Mouse (Mus musculus) kidney, embryonic 15.5 days (tissue): ENCODE results near the gene Pdpk1. TPM values are rescaled to one million over a fixed set of nuclear protein-coding genes. Genes with fewer than 3 reads are reported as not detected.

ENCODE experiments used
- ATAC-seq: fragments of 200-750 bp; cut with Nextera tagmentation; replicated peaks from 2 replicates; pipeline ENCODE4 v1.8.0; 2017; ENCODE audit warnings: moderate TSS enrichment; ENCODE audit not compliant: low FRiP score
- H3K27ac ChIP-seq: fragments of 300-500 bp; sonication (generic); 2 replicates; pipeline ENCODE4 v1.5.1; 2015; ENCODE audit warnings: mild to moderate bottlenecking, inconsistent platforms
- H3K27me3 ChIP-seq: fragments of 300-500 bp; sonication (generic); 2 replicates; pipeline ENCODE4 v1.6.1; 2015; ENCODE audit warnings: inconsistent platforms
- H3K36me3 ChIP-seq: fragments of 300-500 bp; sonication (generic); 2 replicates; pipeline ENCODE4 v1.6.1; 2015; ENCODE audit warnings: inconsistent platforms
- H3K4me1 ChIP-seq: fragments of 300-500 bp; sonication (generic); 2 replicates; pipeline ENCODE4 v1.6.1; 2015; ENCODE audit warnings: inconsistent platforms
- H3K4me2 ChIP-seq: fragments of 300-500 bp; sonication (generic); 2 replicates; pipeline ENCODE4 v1.6.1; 2015; ENCODE audit warnings: moderate library complexity, mild to moderate bottlenecking, inconsistent platforms
- H3K4me3 ChIP-seq: fragments of 300-500 bp; sonication (generic); replicated peaks from 2 replicates; pipeline ENCODE4 v1.5.1; 2015; ENCODE audit warnings: mild to moderate bottlenecking, inconsistent platforms
- H3K9ac ChIP-seq: fragments of 300-500 bp; sonication (generic); 2 replicates; pipeline ENCODE4 v1.6.1; 2015; ENCODE audit warnings: mild to moderate bottlenecking, inconsistent platforms
- H3K9me3 ChIP-seq: fragments of 300-500 bp; sonication (generic); replicated peaks from 2 replicates; pipeline ENCODE4 v1.6.1; 2016; ENCODE audit warnings: inconsistent platforms
- WGBS: fragments of 180-500 bp; shearing (Covaris S2); methylation state at CpG from one replicate; pipeline ENCODE4 v1.1.7; 2015; ENCODE audit warnings: mixed read lengths; 5-methylcytosine and 5-hydroxymethylcytosine counted together
- polyA plus RNA-seq: library from polyadenylated mRNA; unstranded; fragments of >200 nt; fragmentation: Nextera tagmentation; extraction: Ambion mirVana; gene quantifications from 2 replicates; pipeline ENCODE4 v1.2.1, GENCODE M21; 2015

Pdpk1 gene
- 35.0 and 36.4 TPM in 2 replicates for polyA plus RNA-seq

GRCm38 (mm10) chr17:24150824-24151223 lies at the start of gene Pdpk1:
Gene Pdpk1, minus strand, starts transcription at chr17:24150924.
- H3K27ac ChIP-seq = no peak within 1 kb of the TSS
- H3K9me3 ChIP-seq = no peaks in the 10 kb centered on the region
- H3K9ac ChIP-seq = peak within 1 kb of the TSS; percentile 43; the same call in 1 of the 2 replicates
- peak within 1 kb of the TSS; percentile 83 for H3K4me2 ChIP-seq
- H3K36me3 ChIP-seq = peaks cover 7% of the 10 kb centered on the region; the same call in 1 of the 2 replicates
- no peaks in the 10 kb centered on the region for H3K27me3 ChIP-seq
- 82% methylated on average over 2 of the region's 2 CpGs for WGBS
- H3K4me1 ChIP-seq = peaks cover 13% of the 10 kb centered on the region
- peak within 1 kb of the TSS; percentile 48 for H3K4me3 ChIP-seq
- no peak for ATAC-seq

GRCm38 (mm10) chr17:24199741-24200140 lies 49.0 kb upstream of the Pdpk1 start:
- Histone ChIP-seq H3K4me1 (peaks cover 24% of the 10 kb centered on the region), H3K4me3 (no peak overlapping the region), H3K27ac (no peak overlapping the region), H3K9me3 (no peaks in the 10 kb centered on the region), H3K36me3 (no peaks in the 10 kb centered on the region), H3K9ac (0 out of 2 replicates have a peak overlapping the region, but pooled peaks have one; percentile 12), H3K4me2 (no peak overlapping the region), H3K27me3 (no peaks in the 10 kb centered on the region)
- WGBS = 55% methylated on average over 4 of the region's 4 CpGs
- 0 out of 2 replicates have a peak, but pooled peaks have one; percentile 38 for ATAC-seq

- Histone ChIP-seq H3K27ac (no peak overlapping the region), H3K4me1 (peaks cover 19% of the 10 kb centered on the region), H3K4me2 (no peak overlapping the region), H3K9me3 (no peaks in the 10 kb centered on the region), H3K36me3 (no peaks in the 10 kb centered on the region), H3K4me3 (no peak overlapping the region), H3K27me3 (no peaks in the 10 kb centered on the region), H3K9ac (no peak overlapping the region)
- ATAC-seq = no peak
- WGBS = 94% methylated on average over 4 of the region's 4 CpGs
Measured at GRCm38 (mm10) chr17:24199252-24199651, 48.5 kb upstream of the Pdpk1 start.

GRCm38 (mm10) chr17:24197032-24197824 lies 46.5 kb upstream of the Pdpk1 start:
- no peak for ATAC-seq
- Histone ChIP-seq H3K4me2 (no peak overlapping the region), H3K9me3 (no peaks in the 10 kb centered on the region), H3K36me3 (no peaks in the 10 kb centered on the region), H3K4me3 (no peak overlapping the region), H3K4me1 (peaks cover 8% of the 10 kb centered on the region), H3K27ac (no peak overlapping the region), H3K9ac (no peak overlapping the region), H3K27me3 (no peaks in the 10 kb centered on the region)
- WGBS = 73% methylated on average over 15 of the region's 15 CpGs

GRCm38 (mm10) chr17:24195349-24195748 lies 44.6 kb upstream of the Pdpk1 start:
- no peaks in the 10 kb centered on the region for H3K36me3 ChIP-seq
- H3K4me3 ChIP-seq = no peak overlapping the region
- WGBS = 57% methylated on average over 2 of the region's 2 CpGs

GRCm38 (mm10) chr17:24193769-24194168 lies 43.0 kb upstream of the Pdpk1 start:
- Histone ChIP-seq H3K27me3 (no peaks in the 10 kb centered on the region), H3K4me3 (no peak overlapping the region), H3K36me3 (peaks cover under 1% of the 10 kb centered on the region; the same call in 1 of the 2 replicates), H3K27ac (no peak overlapping the region), H3K4me1 (no peaks in the 10 kb centered on the region), H3K9ac (no peak overlapping the region), H3K9me3 (no peaks in the 10 kb centered on the region), H3K4me2 (no peak overlapping the region)
- 81% methylated on average over 5 of the region's 5 CpGs for WGBS
- ATAC-seq = no peak

More at GRCm38 (mm10) chr17:24195349-24195748, 44.6 kb upstream of the Pdpk1 start:
- no peak overlapping the region for H3K9ac ChIP-seq
- peaks cover 8% of the 10 kb centered on the region for H3K4me1 ChIP-seq
- no peaks in the 10 kb centered on the region for H3K9me3 ChIP-seq
- H3K27ac ChIP-seq = no peak overlapping the region
- ATAC-seq = no peak
- H3K27me3 ChIP-seq = no peaks in the 10 kb centered on the region
- H3K4me2 ChIP-seq = no peak overlapping the region

GRCm38 (mm10) chr17:24193268-24193667 lies 42.5 kb upstream of the Pdpk1 start:
- peaks cover 5% of the 10 kb centered on the region; the same call in 1 of the 2 replicates for H3K36me3 ChIP-seq
- H3K27me3 ChIP-seq = no peaks in the 10 kb centered on the region
- H3K4me1 ChIP-seq = no peaks in the 10 kb centered on the region
- no peak overlapping the region for H3K27ac ChIP-seq
- no peak for ATAC-seq
- no peak overlapping the region for H3K4me3 ChIP-seq
- no peaks in the 10 kb centered on the region for H3K9me3 ChIP-seq
- H3K4me2 ChIP-seq = no peak overlapping the region
- H3K9ac ChIP-seq = no peak overlapping the region
- WGBS = 87% methylated on average over 8 of the region's 8 CpGs

GRCm38 (mm10) chr17:24192848-24193247 lies 42.1 kb upstream of the Pdpk1 start:
- H3K27ac ChIP-seq = no peak overlapping the region
- H3K9me3 ChIP-seq = no peaks in the 10 kb centered on the region
- no peak overlapping the region for H3K4me2 ChIP-seq
- H3K4me1 ChIP-seq = no peaks in the 10 kb centered on the region
- ATAC-seq = no peak
- WGBS = 58% methylated on average over 8 of the region's 8 CpGs
- no peaks in the 10 kb centered on the region for H3K27me3 ChIP-seq
- no peak overlapping the region for H3K9ac ChIP-seq
- peaks cover 8% of the 10 kb centered on the region; the same call in 1 of the 2 replicates for H3K36me3 ChIP-seq
- no peak overlapping the region for H3K4me3 ChIP-seq

GRCm38 (mm10) chr17:24191481-24191880 lies 40.8 kb upstream of the Pdpk1 start:
- Histone ChIP-seq H3K27ac (no peak overlapping the region), H3K27me3 (no peaks in the 10 kb centered on the region), H3K9ac (no peak overlapping the region), H3K4me2 (no peak overlapping the region), H3K9me3 (no peaks in the 10 kb centered on the region), H3K36me3 (peaks cover 10% of the 10 kb centered on the region; the same call in 1 of the 2 replicates), H3K4me1 (no peaks in the 10 kb centered on the region), H3K4me3 (no peak overlapping the region)
- no peak for ATAC-seq
- 70% methylated on average over 4 of the region's 4 CpGs for WGBS

GRCm38 (mm10) chr17:24190934-24191333 lies 40.2 kb upstream of the Pdpk1 start:
- no peak overlapping the region for H3K9ac ChIP-seq
- 87% methylated on average over 2 of the region's 2 CpGs for WGBS
- no peak overlapping the region for H3K4me2 ChIP-seq
- H3K36me3 ChIP-seq = peaks cover 12% of the 10 kb centered on the region
- no peak for ATAC-seq
- H3K27me3 ChIP-seq = no peaks in the 10 kb centered on the region
- no peak overlapping the region for H3K4me3 ChIP-seq
- no peaks in the 10 kb centered on the region for H3K4me1 ChIP-seq
- no peak overlapping the region for H3K27ac ChIP-seq
- no peaks in the 10 kb centered on the region for H3K9me3 ChIP-seq

GRCm38 (mm10) chr17:24174259-24174658 lies 23.5 kb upstream of the Pdpk1 start:
- no peak overlapping the region for H3K9ac ChIP-seq
- ATAC-seq = no peak
- no peak overlapping the region for H3K4me3 ChIP-seq
- no peaks in the 10 kb centered on the region for H3K9me3 ChIP-seq
- no peaks in the 10 kb centered on the region for H3K27me3 ChIP-seq
- H3K36me3 ChIP-seq = no peaks in the 10 kb centered on the region
- H3K4me1 ChIP-seq = peaks cover 6% of the 10 kb centered on the region
- no peak overlapping the region for H3K27ac ChIP-seq
- H3K4me2 ChIP-seq = no peak overlapping the region
- WGBS = 80% methylated on average over 3 of the region's 3 CpGs

GRCm38 (mm10) chr17:24173423-24173822 lies 22.7 kb upstream of the Pdpk1 start:
- Histone ChIP-seq H3K4me2 (no peak overlapping the region), H3K4me1 (peaks cover 9% of the 10 kb centered on the region), H3K9ac (no peak overlapping the region), H3K27ac (no peak overlapping the region), H3K9me3 (no peaks in the 10 kb centered on the region), H3K4me3 (no peak overlapping the region), H3K36me3 (no peaks in the 10 kb centered on the region), H3K27me3 (no peaks in the 10 kb centered on the region)
- no peak for ATAC-seq
- WGBS = 7% methylated on average over 3 of the region's 3 CpGs
